Mouse (Mus musculus) heart, embryonic 15.5 days (tissue): ENCODE data around the gene Itpr1. TPM values are rescaled to one million over a fixed set of nuclear protein-coding genes. Genes with fewer than 3 reads are reported as not detected.

Source experiments
- ATAC-seq: fragments of 200-750 bp; cut with Nextera tagmentation; replicated peaks from 2 replicates; pipeline ENCODE4 v1.8.0; 2017; ENCODE audit warnings: low read depth, moderate TSS enrichment; ENCODE audit not compliant: insufficient number of reproducible peaks, insufficient read depth, low FRiP score
- H3K27ac ChIP-seq: fragments of 300-500 bp; sonication (generic); 2 replicates; pipeline ENCODE4 v1.5.1; 2015; ENCODE audit warnings: mild to moderate bottlenecking, inconsistent platforms
- H3K27me3 ChIP-seq: fragments of 300-500 bp; sonication (generic); 2 replicates; pipeline ENCODE4 v1.6.1; 2015; ENCODE audit warnings: inconsistent platforms
- H3K36me3 ChIP-seq: fragments of 300-500 bp; sonication (generic); 2 replicates; pipeline ENCODE4 v1.6.1; 2015; ENCODE audit warnings: mild to moderate bottlenecking, inconsistent platforms
- H3K4me1 ChIP-seq: fragments of 300-500 bp; sonication (generic); replicated peaks from 2 replicates; pipeline ENCODE4 v1.6.1; 2015; ENCODE audit warnings: inconsistent platforms
- H3K4me2 ChIP-seq: fragments of 300-500 bp; sonication (generic); 2 replicates; pipeline ENCODE4 v1.6.1; 2015; ENCODE audit warnings: inconsistent platforms, mild to moderate bottlenecking, moderate library complexity
- H3K4me3 ChIP-seq: fragments of 300-500 bp; sonication (generic); 2 replicates; pipeline ENCODE4 v1.5.1; 2015; ENCODE audit warnings: mild to moderate bottlenecking, inconsistent platforms
- H3K9ac ChIP-seq: fragments of 300-500 bp; sonication (generic); 2 replicates; pipeline ENCODE4 v1.6.1; 2015; ENCODE audit warnings: mild to moderate bottlenecking, inconsistent platforms
- H3K9me3 ChIP-seq: fragments of 300-500 bp; sonication (generic); replicated peaks from 2 replicates; pipeline ENCODE4 v1.6.1; 2016; ENCODE audit warnings: inconsistent platforms
- WGBS: fragments of 180-500 bp; shearing (Covaris S2); methylation state at CpG from one replicate; pipeline ENCODE4 v1.1.7; 2015; ENCODE audit warnings: mixed read lengths; 5-methylcytosine and 5-hydroxymethylcytosine counted together
- polyA plus RNA-seq: library from polyadenylated mRNA; unstranded; fragments of >200 nt; fragmentation: Nextera tagmentation; extraction: Ambion mirVana; gene quantifications from 2 replicates; pipeline ENCODE4 v1.2.1, GENCODE M21; 2015

Gene Itpr1
- polyA plus RNA-seq, 1 experiment from 2014 or later = 11.4 TPM

DNA sequence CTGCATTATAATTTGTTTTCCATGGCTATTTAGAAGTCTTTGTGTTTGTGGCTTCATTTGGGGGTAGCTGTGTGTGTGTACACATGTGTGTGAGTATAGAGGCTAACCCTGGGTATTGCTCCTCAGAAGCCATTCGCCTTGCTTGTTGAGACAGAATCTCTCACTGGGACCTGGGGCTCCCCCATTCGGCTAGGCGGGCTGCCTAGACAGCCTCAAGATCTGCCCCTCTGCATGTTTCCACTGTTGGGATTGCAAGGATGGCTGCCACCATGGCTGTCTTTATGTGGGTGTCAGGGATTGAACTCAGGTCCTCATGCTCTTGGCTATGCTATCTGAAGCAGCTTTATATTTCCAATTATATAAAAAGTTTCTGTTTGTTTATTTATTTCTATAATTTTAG is 44.3 kb downstream of the Itpr1 start:
- Histone ChIP-seq H3K4me3 (no peak overlapping the region), H3K27ac (no peak overlapping the region), H3K9me3 (no peaks in the 10 kb centered on the region), H3K4me2 (no peak overlapping the region), H3K27me3 (no peaks in the 10 kb centered on the region), H3K36me3 (no peaks in the 10 kb centered on the region), H3K4me1 (peaks cover 42% of the 10 kb centered on the region), H3K9ac (no peak overlapping the region)
- 81% methylated on average over 3 of the region's 3 CpGs for WGBS
- no peak for ATAC-seq

DNA sequence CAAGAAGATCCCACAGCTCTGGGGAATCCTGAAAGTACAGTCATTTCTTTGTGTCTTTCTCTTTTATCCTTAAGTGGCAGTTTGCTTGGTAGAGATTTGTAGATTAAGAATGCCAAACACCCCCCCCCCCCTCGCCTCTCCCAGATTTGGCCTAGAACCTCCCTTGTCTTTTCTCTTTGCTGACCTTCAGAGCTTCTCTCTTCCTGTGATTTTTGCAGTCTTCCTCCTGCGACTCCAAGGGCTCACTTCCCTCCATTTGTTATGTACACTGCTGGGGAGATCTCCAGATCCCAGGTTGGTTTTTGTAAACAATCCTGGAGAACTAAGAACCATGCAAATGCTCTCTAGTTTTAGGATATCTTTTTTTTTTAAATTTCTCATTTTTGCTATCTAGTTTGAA is 45.7 kb downstream of the Itpr1 start:
- no peaks in the 10 kb centered on the region for H3K36me3 ChIP-seq
- no peak overlapping the region for H3K4me3 ChIP-seq
- H3K4me1 ChIP-seq = peaks cover 39% of the 10 kb centered on the region
- H3K27ac ChIP-seq = no peak overlapping the region
- WGBS = 52% methylated on average over 2 of the region's 2 CpGs
- no peaks in the 10 kb centered on the region for H3K27me3 ChIP-seq
- H3K9me3 ChIP-seq = no peaks in the 10 kb centered on the region
- H3K9ac ChIP-seq = no peak overlapping the region
- ATAC-seq = no peak
- H3K4me2 ChIP-seq = no peak overlapping the region

DNA sequence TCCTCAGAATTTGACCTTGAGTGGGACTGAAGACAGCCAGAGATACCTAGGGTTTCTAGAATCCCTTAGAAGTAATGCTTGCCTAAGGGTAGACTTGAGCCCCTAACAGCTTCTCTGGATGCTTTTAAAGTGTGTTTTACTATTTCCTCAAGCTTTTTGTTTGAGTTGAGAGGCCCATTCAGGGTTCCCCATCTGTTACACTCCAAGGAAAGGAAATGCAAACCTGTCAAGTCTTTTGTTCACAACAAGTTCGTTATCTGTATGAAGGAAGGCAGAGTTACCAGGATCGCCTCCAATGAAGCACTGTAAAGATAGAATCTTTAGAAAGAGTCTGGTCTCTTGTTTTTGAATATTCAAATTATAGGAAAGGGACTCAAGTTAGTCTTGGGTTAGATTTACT is 46.8 kb downstream of the Itpr1 start:
- no peak overlapping the region for H3K9ac ChIP-seq
- no peaks in the 10 kb centered on the region for H3K9me3 ChIP-seq
- no peak overlapping the region for H3K4me2 ChIP-seq
- no peak overlapping the region for H3K4me3 ChIP-seq
- peaks cover 32% of the 10 kb centered on the region for H3K4me1 ChIP-seq
- peak overlapping the region; percentile 24; the same call in 1 of the 2 replicates for H3K27ac ChIP-seq
- no peak for ATAC-seq
- 24% methylated on average over 2 of the region's 2 CpGs for WGBS
- no peaks in the 10 kb centered on the region for H3K36me3 ChIP-seq
- H3K27me3 ChIP-seq = no peaks in the 10 kb centered on the region

DNA sequence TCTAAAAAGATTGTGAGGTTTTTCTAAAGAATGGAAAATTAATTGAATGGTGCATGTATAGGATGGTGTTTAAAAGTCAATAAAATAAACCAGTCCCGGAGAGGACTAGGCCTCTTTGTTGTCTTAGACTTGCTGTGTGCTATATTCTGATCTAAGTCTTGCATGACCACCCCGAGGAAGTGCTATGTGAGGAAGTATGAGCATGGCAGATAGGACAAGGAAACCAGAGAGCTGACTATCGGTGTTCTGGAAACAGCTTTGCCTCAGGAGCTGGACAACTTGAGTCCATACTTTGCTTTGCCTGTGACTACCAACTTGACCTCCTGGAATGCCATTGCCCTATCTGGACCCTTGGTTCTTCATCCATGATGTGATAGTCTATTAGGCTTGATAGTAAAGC is 48.6 kb downstream of the Itpr1 start:
- Histone ChIP-seq H3K27me3 (no peaks in the 10 kb centered on the region), H3K9me3 (no peaks in the 10 kb centered on the region), H3K4me1 (peaks cover 21% of the 10 kb centered on the region), H3K36me3 (no peaks in the 10 kb centered on the region), H3K9ac (no peak overlapping the region), H3K27ac (no peak overlapping the region), H3K4me3 (no peak overlapping the region), H3K4me2 (no peak overlapping the region)
- 79% methylated on average over 3 of the region's 3 CpGs for WGBS
- ATAC-seq = no peak

DNA sequence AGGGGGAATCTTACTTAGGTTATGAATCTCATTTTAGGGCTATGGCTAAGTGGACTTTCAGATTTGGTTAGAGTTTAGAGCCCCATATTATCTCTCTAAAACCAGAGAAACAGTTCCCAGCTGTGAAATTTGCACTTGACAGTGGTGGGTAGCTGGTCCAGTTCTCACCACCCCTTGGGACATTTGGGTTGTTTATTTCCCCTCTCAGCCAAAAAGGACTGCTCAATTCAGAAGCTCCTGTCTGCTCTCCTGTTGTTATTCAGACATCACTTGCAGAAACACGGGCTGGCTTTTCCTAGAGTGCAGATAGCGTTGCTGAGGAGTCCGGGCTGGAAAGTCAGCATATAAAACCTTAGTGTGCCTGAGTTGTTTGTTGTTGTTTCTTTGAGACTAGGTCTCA is 51.3 kb downstream of the Itpr1 start:
- no peaks in the 10 kb centered on the region for H3K36me3 ChIP-seq
- no peaks in the 10 kb centered on the region for H3K9me3 ChIP-seq
- 50% methylated on average over 3 of the region's 3 CpGs for WGBS
- H3K4me3 ChIP-seq = no peak overlapping the region
- H3K4me1 ChIP-seq = peaks cover 13% of the 10 kb centered on the region
- no peak overlapping the region for H3K4me2 ChIP-seq
- H3K27me3 ChIP-seq = no peaks in the 10 kb centered on the region
- no peak overlapping the region for H3K9ac ChIP-seq
- H3K27ac ChIP-seq = peak overlapping the region; percentile 5; the same call in 1 of the 2 replicates
- ATAC-seq = no peak

DNA sequence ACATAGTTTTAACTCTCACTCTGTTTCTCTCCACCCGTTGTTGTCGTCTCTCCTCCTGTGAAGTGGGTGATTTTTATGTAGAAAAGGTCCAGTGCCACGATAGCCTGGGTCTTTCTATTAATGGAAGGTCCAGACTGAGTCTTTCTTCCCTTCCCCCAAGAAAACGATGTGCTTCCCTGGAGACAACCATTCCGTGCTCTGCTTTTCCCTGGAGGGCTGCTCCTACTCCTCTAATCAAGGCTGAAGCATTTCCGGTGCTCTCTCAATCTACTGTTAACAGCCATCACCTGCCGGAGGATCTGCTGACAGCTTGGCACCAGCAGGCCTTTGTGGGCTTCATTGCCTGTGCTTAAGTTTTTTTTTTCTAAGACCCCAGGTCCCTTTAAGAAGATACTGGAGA is 60.6 kb downstream of the Itpr1 start:
- Histone ChIP-seq H3K4me1 (peaks cover 40% of the 10 kb centered on the region), H3K27ac (peak overlapping the region; percentile 59), H3K9me3 (no peaks in the 10 kb centered on the region), H3K27me3 (no peaks in the 10 kb centered on the region), H3K4me3 (no peak overlapping the region), H3K9ac (no peak overlapping the region), H3K36me3 (no peaks in the 10 kb centered on the region; the same call in 1 of the 2 replicates), H3K4me2 (peak overlapping the region; percentile 41)
- peak; percentile 50; the same call in 1 of the 2 replicates for ATAC-seq
- WGBS = 24% methylated on average over 7 of the region's 7 CpGs

DNA sequence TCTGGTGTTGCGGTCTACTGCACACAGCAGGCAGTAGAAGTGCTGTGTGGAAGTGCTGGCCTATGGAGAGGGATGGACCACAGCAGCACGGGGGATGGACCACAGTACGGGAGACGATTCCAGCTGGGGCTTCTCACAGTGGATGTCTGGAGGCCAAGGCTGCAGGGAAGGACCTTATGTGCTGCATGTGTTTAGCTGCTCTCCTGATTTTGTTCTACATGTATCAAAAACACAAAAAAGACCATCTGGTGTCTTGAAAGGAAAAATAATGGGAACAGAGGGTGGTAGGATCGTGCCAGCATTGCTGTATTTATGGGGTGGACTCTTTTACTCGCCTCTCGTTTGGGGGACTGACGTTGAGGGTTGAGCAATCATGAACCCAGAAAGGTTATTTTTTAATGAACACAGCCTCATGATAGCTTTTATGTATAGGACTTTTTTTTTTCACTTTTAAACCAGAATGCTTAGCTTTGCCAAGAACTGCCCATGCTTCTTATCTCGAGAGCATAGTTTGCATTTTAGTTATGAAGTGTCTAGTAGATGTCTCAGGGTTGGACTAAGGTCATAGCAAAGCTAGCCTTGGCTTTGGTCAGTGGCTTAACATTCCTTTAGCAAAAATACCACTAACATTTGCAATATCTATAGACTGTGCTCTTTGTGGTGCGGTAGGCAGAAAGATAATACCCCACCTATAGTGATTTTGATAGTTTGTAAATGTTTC is 61.6 kb downstream of the Itpr1 start:
- Histone ChIP-seq H3K9me3 (no peaks in the 10 kb centered on the region), H3K4me3 (no peak overlapping the region), H3K27ac (peak overlapping the region; percentile 59), H3K4me1 (peaks cover 44% of the 10 kb centered on the region), H3K4me2 (no peak overlapping the region), H3K36me3 (no peaks in the 10 kb centered on the region; the same call in 1 of the 2 replicates), H3K27me3 (no peaks in the 10 kb centered on the region), H3K9ac (no peak overlapping the region)
- ATAC-seq = peak; percentile 74
- 57% methylated on average over 10 of the region's 10 CpGs for WGBS

DNA sequence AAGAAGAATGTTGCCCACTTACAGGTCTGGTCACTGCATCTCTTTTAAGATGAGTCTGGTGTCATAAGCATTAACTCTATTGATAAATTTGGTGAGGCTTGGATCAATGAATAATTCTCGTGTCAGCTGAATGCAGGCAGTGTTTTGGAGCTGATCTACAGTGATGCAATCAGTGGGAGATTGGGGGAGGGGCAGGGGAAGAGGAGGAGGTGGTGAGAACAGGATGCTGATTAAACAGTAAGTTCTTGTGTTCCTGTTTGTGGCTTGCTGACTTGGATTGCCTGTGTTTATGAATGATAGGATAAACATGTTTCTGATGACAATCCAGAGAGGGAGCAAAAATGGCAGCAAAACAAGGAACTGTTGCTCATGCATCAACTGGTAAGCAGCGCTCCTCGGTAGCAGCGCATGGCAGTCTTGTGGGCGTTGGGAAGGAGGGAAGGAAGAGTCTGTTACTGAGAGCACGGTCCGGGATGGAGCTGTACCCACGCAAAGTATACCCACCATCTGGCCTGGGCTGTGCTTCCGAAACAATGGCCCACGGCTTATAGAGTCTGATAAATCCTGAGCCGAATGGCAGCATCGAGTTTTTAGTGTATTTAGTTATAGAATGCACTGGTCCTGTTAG is 64.1 kb downstream of the Itpr1 start:
- H3K9ac ChIP-seq = no peak overlapping the region
- no peak for ATAC-seq
- no peak overlapping the region for H3K4me3 ChIP-seq
- no peaks in the 10 kb centered on the region for H3K27me3 ChIP-seq
- H3K4me2 ChIP-seq = no peak overlapping the region
- no peak overlapping the region for H3K27ac ChIP-seq
- no peaks in the 10 kb centered on the region for H3K9me3 ChIP-seq
- H3K36me3 ChIP-seq = no peaks in the 10 kb centered on the region; the same call in 1 of the 2 replicates
- WGBS = 73% methylated on average over 12 of the region's 12 CpGs
- peaks cover 53% of the 10 kb centered on the region for H3K4me1 ChIP-seq

DNA sequence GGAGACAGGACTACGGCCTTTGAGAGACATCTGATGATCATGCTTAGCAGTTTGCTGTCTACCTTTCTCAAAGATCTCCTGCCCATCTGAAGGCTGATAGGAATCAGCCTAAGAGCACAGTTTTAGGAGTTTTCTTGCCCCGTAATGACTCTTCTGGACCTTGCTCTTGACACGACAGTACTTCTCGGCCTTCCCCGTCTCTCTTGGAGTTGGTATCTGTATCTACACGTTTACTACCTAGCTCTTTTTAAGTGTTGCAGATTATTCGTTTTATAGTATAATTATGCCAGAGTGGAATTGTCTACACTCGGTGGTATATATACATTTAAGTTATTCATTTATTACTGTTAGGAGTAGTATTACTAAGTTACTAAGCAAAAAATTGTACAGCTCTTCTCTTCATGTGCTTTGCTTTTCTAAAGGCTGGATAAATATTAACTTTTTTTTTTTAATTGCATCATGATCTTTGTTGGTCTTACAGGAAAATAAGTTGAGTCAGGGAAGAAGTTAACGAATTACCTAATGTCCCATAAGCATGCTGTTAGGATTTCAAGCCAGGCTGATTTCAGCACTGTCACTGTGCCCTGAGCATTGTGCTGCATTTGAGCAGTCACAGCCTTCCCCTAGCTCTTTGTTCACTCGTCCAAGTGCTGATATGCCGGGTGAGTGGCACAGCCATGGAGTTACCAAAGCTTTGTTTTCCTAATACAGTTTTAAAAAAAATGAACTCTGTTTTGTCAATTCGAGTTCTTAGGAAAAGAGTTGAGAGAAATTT is 64.9 kb downstream of the Itpr1 start:
- H3K27ac ChIP-seq = peak overlapping the region; percentile 17; the same call in 1 of the 2 replicates
- H3K4me2 ChIP-seq = no peak overlapping the region
- H3K36me3 ChIP-seq = no peaks in the 10 kb centered on the region; the same call in 1 of the 2 replicates
- ATAC-seq = 0 out of 2 replicates have a peak, but pooled peaks have one; percentile 54
- H3K4me3 ChIP-seq = no peak overlapping the region
- 65% methylated on average over 12 of the region's 12 CpGs for WGBS
- no peaks in the 10 kb centered on the region for H3K27me3 ChIP-seq
- no peaks in the 10 kb centered on the region for H3K9me3 ChIP-seq
- H3K9ac ChIP-seq = no peak overlapping the region
- H3K4me1 ChIP-seq = peaks cover 60% of the 10 kb centered on the region

DNA sequence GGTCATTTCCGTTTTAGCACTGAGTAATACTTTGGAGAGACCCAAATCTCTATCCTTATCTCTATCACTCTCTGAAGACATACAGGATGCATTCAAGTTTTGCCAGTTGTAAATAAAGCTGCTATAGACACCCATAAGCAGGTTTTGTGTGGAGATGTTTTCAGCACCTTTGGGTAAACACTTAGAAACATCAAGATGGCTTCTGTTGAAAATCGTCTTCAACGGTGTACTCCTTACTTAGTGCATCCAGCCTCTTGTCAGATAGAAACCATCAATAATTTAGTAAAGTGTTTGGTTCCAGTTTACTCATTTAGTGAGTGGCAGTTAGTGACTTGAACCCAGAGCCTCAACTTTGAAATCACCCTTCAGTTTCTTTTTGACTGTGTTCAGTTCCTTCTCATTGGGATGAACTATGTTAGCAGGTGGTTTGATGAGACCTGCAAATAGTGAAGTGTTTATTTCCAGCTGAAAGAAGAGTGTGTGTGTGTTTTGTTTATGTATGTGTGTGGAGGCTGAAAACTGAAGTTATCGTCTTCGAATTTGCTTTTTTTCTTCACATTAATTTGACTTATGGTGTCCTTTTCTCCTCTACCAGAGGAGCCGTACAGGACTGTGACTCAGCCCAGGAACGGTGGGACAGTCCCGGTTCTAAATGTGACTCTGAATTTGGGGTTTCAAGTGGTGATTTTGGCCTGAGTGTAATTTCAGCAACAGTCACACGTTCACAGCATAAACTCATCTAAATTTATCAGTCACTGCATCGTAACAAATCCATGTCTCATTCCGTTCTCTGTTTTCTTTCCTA is 66.1 kb downstream of the Itpr1 start:
- Histone ChIP-seq H3K27ac (no peak overlapping the region), H3K9me3 (no peaks in the 10 kb centered on the region), H3K4me1 (peaks cover 49% of the 10 kb centered on the region), H3K27me3 (no peaks in the 10 kb centered on the region), H3K4me3 (no peak overlapping the region), H3K36me3 (no peaks in the 10 kb centered on the region; the same call in 1 of the 2 replicates), H3K9ac (no peak overlapping the region), H3K4me2 (no peak overlapping the region)
- WGBS = 76% methylated on average over 11 of the region's 11 CpGs
- no peak for ATAC-seq

DNA sequence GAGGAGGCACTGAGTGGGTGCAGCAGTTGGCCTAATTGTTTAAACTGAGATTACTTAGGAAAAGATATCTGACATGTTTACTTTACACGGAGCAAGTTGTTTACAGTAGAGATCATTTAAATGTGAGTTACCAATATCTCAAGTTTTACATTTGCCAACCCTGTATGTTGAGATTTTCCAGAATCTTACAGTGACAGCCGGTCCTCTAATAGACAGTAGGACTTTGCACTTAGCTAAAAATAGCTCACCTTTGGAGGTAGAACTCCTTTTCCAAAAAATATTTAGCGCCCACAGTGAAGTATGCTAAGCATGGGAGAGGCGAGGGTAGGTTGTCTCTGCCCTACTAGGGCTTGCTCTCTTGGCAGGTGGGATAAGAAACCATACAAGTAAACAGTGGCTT is 69.2 kb downstream of the Itpr1 start:
- Histone ChIP-seq H3K4me1 (peaks cover 29% of the 10 kb centered on the region), H3K36me3 (no peaks in the 10 kb centered on the region; the same call in 1 of the 2 replicates), H3K4me2 (no peak overlapping the region), H3K4me3 (no peak overlapping the region), H3K27me3 (no peaks in the 10 kb centered on the region), H3K9me3 (no peaks in the 10 kb centered on the region), H3K9ac (no peak overlapping the region), H3K27ac (no peak overlapping the region)
- WGBS = 36% methylated on average over 4 of the region's 4 CpGs
- no peak for ATAC-seq
